Mouse (Mus musculus) heart, embryonic 11.5 days (tissue): ENCODE data around the gene Spdye4c. TPM values are rescaled to one million over a fixed set of nuclear protein-coding genes. Genes with fewer than 3 reads are reported as not detected.

Source experiments
- ATAC-seq: fragments of 200-750 bp; cut with Nextera tagmentation; replicated peaks from 2 replicates; pipeline ENCODE4 v1.8.0; 2017; ENCODE audit warnings: moderate library complexity; ENCODE audit not compliant: insufficient number of reproducible peaks, low FRiP score, low TSS enrichment
- H3K27ac ChIP-seq: fragments of 300-500 bp; sonication (generic); 2 replicates; pipeline ENCODE4 v1.5.1; 2014; ENCODE audit warnings: mild to moderate bottlenecking, low read depth, low read length
- H3K27me3 ChIP-seq: fragments of 300-500 bp; sonication (generic); 2 replicates; pipeline ENCODE4 v1.6.1; 2014; ENCODE audit warnings: mild to moderate bottlenecking, low read length, mixed read lengths; ENCODE audit not compliant: control insufficient read depth, insufficient read depth
- H3K36me3 ChIP-seq: fragments of 300-500 bp; sonication (generic); 2 replicates; pipeline ENCODE4 v1.6.1; 2014; ENCODE audit warnings: mild to moderate bottlenecking, low read length, moderate library complexity, mixed read lengths; ENCODE audit not compliant: control insufficient read depth, insufficient read depth
- H3K4me1 ChIP-seq: fragments of 300-500 bp; sonication (generic); 2 replicates; pipeline ENCODE4 v1.6.1; 2014; ENCODE audit warnings: low read length; ENCODE audit not compliant: control insufficient read depth, insufficient read depth
- H3K4me2 ChIP-seq: fragments of 300-500 bp; sonication (generic); 2 replicates; pipeline ENCODE4 v1.6.1; 2014; ENCODE audit warnings: mild to moderate bottlenecking, moderate library complexity
- H3K4me3 ChIP-seq: fragments of 300-500 bp; sonication (generic); 2 replicates; pipeline ENCODE4 v1.5.1; 2014; ENCODE audit warnings: low read depth, low read length
- H3K9ac ChIP-seq: fragments of 300-500 bp; sonication (generic); 2 replicates; pipeline ENCODE4 v1.6.1; 2014; ENCODE audit warnings: mild to moderate bottlenecking, low read depth, low read length, moderate library complexity
- H3K9me3 ChIP-seq: fragments of 300-500 bp; sonication (generic); replicated peaks from 2 replicates; pipeline ENCODE4 v1.6.1; 2016; ENCODE audit warnings: low read length; ENCODE audit not compliant: control insufficient read depth
- WGBS: fragments of 180-500 bp; shearing (Covaris S2); extraction: QIAGEN DNeasy Blood & Tissue Kit; methylation state at CpG from one replicate; pipeline ENCODE4 v1.1.7; 2014; ENCODE audit not compliant: insufficient replicate concordance; 5-methylcytosine and 5-hydroxymethylcytosine counted together
- polyA plus RNA-seq: library from polyadenylated mRNA; unstranded; fragments of >200 nt; fragmentation: Nextera tagmentation; extraction: Ambion mirVana; gene quantifications from 2 replicates; pipeline ENCODE4 v1.2.1, GENCODE M21; 2014

Gene Spdye4c
- polyA plus RNA-seq, result not detected in 2 replicates

- H3K36me3 ChIP-seq, result no peaks in the 10 kb centered on the region
- H3K4me1 ChIP-seq, result no peaks in the 10 kb centered on the region
- no peak within 1 kb of the TSS for H3K4me3 ChIP-seq
- H3K9ac ChIP-seq, result no peak within 1 kb of the TSS
- ATAC-seq, result no peak
- 83% methylated on average over 3 of the region's 3 CpGs for WGBS
- no peak within 1 kb of the TSS for H3K27ac ChIP-seq
- H3K27me3 ChIP-seq, result no peaks in the 10 kb centered on the region
- no peaks in the 10 kb centered on the region for H3K9me3 ChIP-seq
- H3K4me2 ChIP-seq, result no peak within 1 kb of the TSS
Observed at GRCm38 (mm10) chr2:128590909-128591308, at the start of gene Spdye4c. Gene Spdye4c, plus strand, starts transcription at chr2:128591209.

DNA sequence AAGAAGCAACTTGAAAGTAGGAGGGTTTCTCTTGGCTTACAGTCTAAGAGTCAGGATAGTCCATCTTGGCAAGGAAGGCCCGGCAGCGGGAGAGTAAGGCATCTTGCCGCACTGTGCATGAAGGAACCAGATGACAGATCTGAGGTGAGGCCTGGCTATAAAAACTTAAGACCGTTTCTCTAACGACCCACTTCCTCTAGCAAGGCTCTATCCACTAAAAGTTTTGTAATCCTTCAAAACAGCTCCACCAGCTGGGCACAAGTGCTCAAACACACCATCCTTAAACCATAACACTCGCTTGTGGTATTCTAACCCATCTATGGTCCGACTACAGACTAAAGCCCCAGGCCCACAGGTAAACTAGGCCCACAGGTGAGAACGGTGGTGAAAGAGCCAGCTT is 47.5 kb upstream of the Spdye4c start:
- no peaks in the 10 kb centered on the region for H3K27me3 ChIP-seq
- WGBS, result 78% methylated on average over 8 of the region's 8 CpGs
- H3K4me3 ChIP-seq, result no peak overlapping the region
- no peak overlapping the region for H3K9ac ChIP-seq
- no peak overlapping the region for H3K27ac ChIP-seq
- H3K9me3 ChIP-seq, result no peaks in the 10 kb centered on the region
- H3K36me3 ChIP-seq, result no peaks in the 10 kb centered on the region
- H3K4me1 ChIP-seq, result no peaks in the 10 kb centered on the region
- no peak for ATAC-seq
- no peak overlapping the region for H3K4me2 ChIP-seq

DNA sequence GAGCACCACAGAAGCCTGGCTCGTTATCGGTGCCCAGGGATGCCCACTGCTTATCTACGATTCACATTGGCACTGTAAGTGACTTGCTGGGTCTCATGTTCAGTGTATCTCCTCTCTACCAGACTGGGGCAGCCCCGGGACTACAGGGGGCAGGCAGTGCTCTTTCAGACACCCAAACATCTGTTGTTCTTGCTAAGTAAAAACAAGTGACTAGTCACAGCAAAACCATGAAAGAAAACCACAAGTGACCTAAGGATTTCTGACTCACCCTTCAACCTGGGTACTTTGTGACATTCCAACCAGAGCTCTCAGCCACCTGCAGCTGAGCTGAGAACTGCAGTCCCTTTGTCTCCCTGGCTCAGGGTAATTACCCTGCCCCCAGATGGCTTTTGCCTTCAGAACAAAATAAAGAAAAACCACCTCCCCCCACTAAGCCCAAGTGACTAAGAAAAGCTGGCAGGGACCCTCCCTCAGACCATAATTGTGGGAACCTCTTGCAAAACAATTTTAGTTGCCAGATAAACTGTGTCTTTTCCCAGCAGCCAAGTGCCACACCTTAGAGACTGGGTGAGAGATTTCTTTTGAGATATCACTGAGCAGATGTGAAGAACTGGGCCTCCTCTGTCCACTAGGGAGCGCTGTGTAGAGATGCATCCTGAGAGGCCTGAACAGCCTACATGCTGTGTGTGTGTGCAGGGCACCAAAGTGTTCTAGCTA is 46.4 kb upstream of the Spdye4c start:
- WGBS, result 59% methylated on average over 5 of the region's 5 CpGs
- Histone ChIP-seq H3K4me1 (0 out of 2 replicates have a peak, but pooled peaks cover 3% of the 10 kb centered on the region), H3K9me3 (no peaks in the 10 kb centered on the region), H3K4me3 (no peak overlapping the region), H3K9ac (no peak overlapping the region), H3K4me2 (no peak overlapping the region), H3K27me3 (no peaks in the 10 kb centered on the region), H3K36me3 (no peaks in the 10 kb centered on the region), H3K27ac (no peak overlapping the region)
- ATAC-seq, result no peak

DNA sequence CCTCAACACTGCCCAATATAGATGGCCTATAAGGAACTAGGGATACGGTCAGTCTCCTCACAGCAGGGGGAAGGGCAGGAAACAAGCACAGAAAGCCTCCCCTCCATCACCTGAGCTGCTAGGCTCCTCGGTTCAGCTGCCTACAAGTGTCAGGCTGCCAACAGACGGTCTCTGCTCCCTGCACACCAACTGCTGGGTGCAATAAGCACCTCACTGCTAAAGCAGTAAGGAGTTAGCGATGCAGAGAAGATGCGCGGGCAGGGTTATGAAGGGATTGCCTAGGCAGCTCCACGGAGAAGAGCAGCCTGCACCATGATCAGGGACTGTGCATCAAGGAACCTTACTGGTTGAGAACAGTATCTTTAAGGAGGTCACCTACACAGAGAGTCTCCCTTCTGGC is 45.6 kb upstream of the Spdye4c start:
- no peaks in the 10 kb centered on the region for H3K36me3 ChIP-seq
- no peak for ATAC-seq
- no peak overlapping the region for H3K4me2 ChIP-seq
- no peak overlapping the region for H3K27ac ChIP-seq
- peaks cover 9% of the 10 kb centered on the region; the same call in 1 of the 2 replicates for H3K4me1 ChIP-seq
- WGBS, result 80% methylated on average over 7 of the region's 7 CpGs
- no peak overlapping the region for H3K9ac ChIP-seq
- no peak overlapping the region for H3K4me3 ChIP-seq
- H3K27me3 ChIP-seq, result no peaks in the 10 kb centered on the region
- H3K9me3 ChIP-seq, result no peaks in the 10 kb centered on the region

GRCm38 (mm10) chr2:128547079-128547478 is 43.9 kb upstream of the Spdye4c start:
- H3K9me3 ChIP-seq, result no peaks in the 10 kb centered on the region

DNA sequence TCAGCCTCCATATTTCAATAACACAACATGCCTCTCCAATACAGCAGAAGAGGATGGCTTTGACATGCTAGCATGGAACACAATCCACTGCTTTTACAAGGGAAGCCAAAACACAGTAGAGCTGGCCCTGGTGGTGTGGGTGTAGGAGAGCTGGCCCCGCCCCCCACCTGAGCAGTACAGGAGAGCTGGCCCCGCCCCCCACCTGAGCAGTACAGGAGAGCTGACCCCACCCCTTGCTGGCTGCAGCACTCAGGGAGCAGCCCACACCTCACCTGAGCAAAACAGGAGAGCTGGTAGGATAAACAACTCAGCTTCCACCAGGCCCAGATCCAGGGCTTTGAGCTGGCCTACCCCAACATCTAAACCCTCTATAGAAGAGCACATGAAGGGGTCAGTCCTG is 42.7 kb upstream of the Spdye4c start:
- Histone ChIP-seq H3K36me3 (no peaks in the 10 kb centered on the region), H3K9ac (no peak overlapping the region), H3K27ac (no peak overlapping the region), H3K27me3 (no peaks in the 10 kb centered on the region), H3K4me3 (no peak overlapping the region), H3K4me1 (peaks cover 10% of the 10 kb centered on the region; the same call in 1 of the 2 replicates), H3K4me2 (no peak overlapping the region), H3K9me3 (no peaks in the 10 kb centered on the region)
- ATAC-seq, result no peak
- 62% methylated on average over 2 of the region's 2 CpGs for WGBS

More at GRCm38 (mm10) chr2:128547079-128547478, 43.9 kb upstream of the Spdye4c start:
- H3K36me3 ChIP-seq, result no peaks in the 10 kb centered on the region
- ATAC-seq, result no peak
- no peaks in the 10 kb centered on the region for H3K27me3 ChIP-seq
- 76% methylated on average over 10 of the region's 10 CpGs for WGBS
- H3K4me3 ChIP-seq, result no peak overlapping the region
- no peak overlapping the region for H3K9ac ChIP-seq
- peaks cover 10% of the 10 kb centered on the region; the same call in 1 of the 2 replicates for H3K4me1 ChIP-seq
- no peak overlapping the region for H3K27ac ChIP-seq
- H3K4me2 ChIP-seq, result no peak overlapping the region

- H3K9ac ChIP-seq, result no peak overlapping the region
- H3K9me3 ChIP-seq, result no peaks in the 10 kb centered on the region
- H3K4me3 ChIP-seq, result no peak overlapping the region
- H3K4me2 ChIP-seq, result no peak overlapping the region; the same call in 1 of the 2 replicates
- H3K27ac ChIP-seq, result peak overlapping the region; percentile 35
- no peaks in the 10 kb centered on the region for H3K36me3 ChIP-seq
- 16% methylated on average over 7 of the region's 7 CpGs for WGBS
- peaks cover 10% of the 10 kb centered on the region; the same call in 1 of the 2 replicates for H3K4me1 ChIP-seq
- no peaks in the 10 kb centered on the region for H3K27me3 ChIP-seq
- ATAC-seq, result no peak; the same call in 1 of the 2 replicates
Observed at GRCm38 (mm10) chr2:128549561-128549960, 41.4 kb upstream of the Spdye4c start.

- H3K4me1 ChIP-seq, result peaks cover 10% of the 10 kb centered on the region; the same call in 1 of the 2 replicates
- no peak overlapping the region for H3K9ac ChIP-seq
- no peak overlapping the region for H3K4me3 ChIP-seq
- H3K9me3 ChIP-seq, result no peaks in the 10 kb centered on the region
- H3K4me2 ChIP-seq, result no peak overlapping the region; the same call in 1 of the 2 replicates
- peak overlapping the region; percentile 35; the same call in 1 of the 2 replicates for H3K27ac ChIP-seq
- WGBS, result 21% methylated on average over 6 of the region's 6 CpGs
- no peaks in the 10 kb centered on the region for H3K27me3 ChIP-seq
- no peak; the same call in 1 of the 2 replicates for ATAC-seq
- no peaks in the 10 kb centered on the region for H3K36me3 ChIP-seq
Observed at GRCm38 (mm10) chr2:128549963-128550362, 41.0 kb upstream of the Spdye4c start.
